Mouse (Mus musculus) central nervous system, embryonic 18 days (tissue): ENCODE measurements around the gene Heatr6. TPM values are rescaled to one million over a fixed set of nuclear protein-coding genes. Genes with fewer than 3 reads are reported as not detected.

ENCODE experiments used
- polyA plus RNA-seq: library from polyadenylated mRNA; depleted of rRNA; stranded (reverse); fragments of >200 nt; gene quantifications from 2 replicates; pipeline ENCODE4 v1.2.3, GENCODE M21; 2012; rRNA removed

The Heatr6 gene
- 29.9 and 33.7 TPM in 2 replicates for polyA plus RNA-seq

DNA sequence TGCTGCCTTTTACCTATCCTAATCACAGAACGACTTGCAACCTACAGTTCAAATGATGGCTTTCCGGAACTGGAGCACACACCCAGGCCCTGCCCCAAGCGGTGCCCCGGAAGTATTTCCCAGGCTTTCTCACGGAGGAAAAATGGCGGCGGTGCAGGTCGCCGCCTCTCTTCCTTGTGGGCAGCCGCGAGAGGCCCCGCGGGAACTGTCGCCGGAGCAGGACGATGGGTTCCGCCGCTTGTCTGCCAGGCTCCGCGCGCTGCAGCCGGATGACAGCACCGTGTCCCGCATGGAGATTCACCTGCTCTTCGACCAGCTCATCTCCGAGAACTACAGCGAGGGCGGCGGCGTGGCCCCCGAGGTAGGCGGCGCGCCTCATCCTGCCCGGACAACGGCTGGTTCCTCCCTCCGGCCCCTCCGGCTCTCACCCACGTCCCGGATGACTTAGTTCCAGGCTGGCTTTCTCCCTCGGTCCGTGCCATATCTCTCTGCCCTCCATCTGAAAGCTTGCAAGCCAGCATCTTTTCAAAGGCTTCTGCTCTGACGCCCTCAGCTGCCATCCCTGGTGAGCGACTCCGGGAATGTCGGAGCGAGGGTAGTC is at the start of gene Heatr6:
Gene Heatr6 (plus strand): TSS at position 116 of the 601 bp plus-strand sequence.

DNA sequence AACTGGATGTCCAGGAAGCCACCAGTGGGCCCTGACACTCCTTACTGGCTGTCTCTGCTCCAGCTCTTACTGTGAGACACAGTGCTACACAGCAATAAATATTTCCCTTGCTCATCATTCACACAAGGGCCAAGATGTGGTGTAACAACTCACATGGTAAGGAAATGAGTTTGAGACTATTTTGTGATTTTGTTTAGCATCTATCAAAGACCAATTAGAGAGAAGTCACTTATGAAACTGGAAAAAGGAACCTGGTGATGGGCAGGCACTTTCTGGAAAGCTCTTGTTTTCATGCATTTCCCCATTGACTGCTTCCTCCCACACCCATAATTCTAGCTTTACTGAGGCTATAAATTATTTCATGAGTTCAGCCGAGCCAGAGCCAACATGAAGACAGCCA is 49.8 kb upstream of the Heatr6 start, which contains the start of gene Wfdc17:
Gene Wfdc17 (plus strand): TSS at position 287 of the 400 bp plus-strand sequence.

GRCm38 (mm10) chr11:83708715-83709114 is 44.8 kb upstream of the Heatr6 start, which contains the start of gene Wfdc18:
Gene Wfdc18, plus strand, starts transcription at chr11:83709015.

GRCm38 (mm10) chr11:83746681-83747080 is 6.8 kb upstream of the Heatr6 start, which contains the start of gene Wfdc21:
Gene Wfdc21, plus strand, starts transcription at chr11:83746940.

Other genes starting within 250 kb of the Heatr6 start
- not detected in 2 replicates for gene Heatr9, start 231.5 kb upstream of the Heatr6 start, polyA plus RNA-seq
- not detected in 2 replicates for gene Ccl5, start 223.2 kb upstream of the Heatr6 start, polyA plus RNA-seq
- gene Ccl9, start 175.1 kb upstream of the Heatr6 start, polyA plus RNA-seq = 1.7 and 1.8 TPM in 2 replicates
- 0.70 and 1.2 TPM in 2 replicates for gene Ccl6, start 160.6 kb upstream of the Heatr6 start, polyA plus RNA-seq
- gene Rpl9-ps1, start 108.1 kb upstream of the Heatr6 start, polyA plus RNA-seq = not detected in 2 replicates
- gene Ccl3, start 104.3 kb upstream of the Heatr6 start, polyA plus RNA-seq = 1.5 and 1.7 TPM in 2 replicates
- 0.28 and 0.32 TPM in 2 replicates for gene Ccl4, start 91.1 kb upstream of the Heatr6 start, polyA plus RNA-seq
- gene Wfdc17, start 49.7 kb upstream of the Heatr6 start, polyA plus RNA-seq = not detected in 2 replicates
- gene Wfdc18, start 44.7 kb upstream of the Heatr6 start, polyA plus RNA-seq = 0.19 and 0.35 TPM in 2 replicates
- 0.19 TPM in 1 of 2 replicates, not detected in the other for gene Wfdc21, start 6.8 kb upstream of the Heatr6 start, polyA plus RNA-seq
- 0.13 and 0.15 TPM in 2 replicates for gene Hnf1b, start 96.4 kb downstream of the Heatr6 start, polyA plus RNA-seq
- gene Ddx52, start 188.4 kb downstream of the Heatr6 start, polyA plus RNA-seq = 15.7 and 16.9 TPM in 2 replicates
- 22.9 and 24.8 TPM in 2 replicates for gene Synrg, start 210.7 kb downstream of the Heatr6 start, polyA plus RNA-seq